Mouse (Mus musculus): ENCODE data around the gene Kat2b.
A peak's percentile ranks its signal among the peaks of the same experiment; 100 is the strongest.
"Not testable (repeated sequence)": the region's sequence is repeated elsewhere in the genome, so short reads cannot be mapped to it uniquely, and the experiment has no call there.

Gene Kat2b

DNA sequence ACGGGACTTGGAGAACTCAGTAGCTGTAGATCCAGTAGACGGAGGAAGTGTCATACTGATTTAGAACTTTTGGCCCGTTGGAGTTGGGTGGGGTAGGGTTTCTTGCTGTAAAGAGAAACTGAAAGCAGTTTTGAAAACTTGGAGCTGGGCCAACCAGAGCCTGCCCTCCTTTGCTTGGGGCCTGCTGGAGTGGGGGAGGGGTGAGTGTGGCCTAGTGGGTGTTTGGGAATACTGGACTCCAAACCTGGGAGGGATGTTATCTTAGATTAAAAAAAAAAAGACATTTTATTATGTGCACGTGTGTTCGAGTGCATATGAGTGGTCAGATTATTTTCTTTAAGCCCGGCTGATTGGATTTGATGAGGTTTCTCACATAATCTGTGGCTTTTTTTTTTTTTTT, 3.2 kb downstream of the Kat2b start:
- no peak for DNase-seq (ENCODE audit: low spot score in 2 of 2)

DNA sequence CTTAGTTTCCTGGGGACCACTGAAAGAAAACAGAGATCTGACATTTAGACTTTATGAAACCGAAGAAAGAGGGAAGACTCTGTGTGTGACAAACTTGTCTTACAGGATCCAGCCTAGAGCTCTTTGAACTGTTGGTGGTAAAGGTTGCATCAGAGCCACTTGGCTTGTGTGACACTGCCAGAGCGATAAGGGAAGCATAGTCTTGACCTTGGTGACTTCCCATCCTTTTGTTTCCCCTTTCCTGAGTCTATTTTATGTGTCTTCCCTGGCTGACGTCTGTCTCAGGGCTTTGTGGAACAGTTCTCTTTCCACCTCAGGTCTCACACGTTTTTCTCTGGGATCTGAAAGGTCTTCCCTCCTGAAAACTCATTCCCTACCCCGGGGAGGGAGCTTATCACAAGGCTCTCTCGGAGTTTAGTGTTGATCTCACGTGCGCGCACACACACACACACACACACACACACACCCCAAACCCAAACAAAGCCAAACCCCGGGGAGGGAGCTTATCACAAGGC, 3.8 kb downstream of the Kat2b start:
- no peak for DNase-seq (ENCODE audit: low spot score in 2 of 2)

DNA sequence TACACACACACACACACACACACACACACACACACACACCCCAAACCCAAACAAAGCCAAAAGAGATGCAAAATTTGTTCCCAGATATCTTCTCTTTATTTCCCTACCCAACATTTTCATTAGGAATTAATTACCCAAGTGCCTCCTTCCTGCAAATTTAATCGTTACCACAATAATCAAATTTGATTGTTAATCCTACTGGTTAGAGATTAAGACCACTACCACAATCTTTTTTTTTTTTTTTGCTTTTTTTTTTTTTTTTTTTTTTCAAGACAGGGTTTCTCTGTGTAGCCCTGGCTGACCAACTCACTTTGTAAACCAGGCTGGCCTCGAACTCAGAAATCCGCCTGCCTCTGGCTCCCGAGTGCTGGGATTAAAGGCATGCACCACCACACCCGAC, 4.3 kb downstream of the Kat2b start:
- not testable (repeated sequence) for DNase-seq (ENCODE audit: low spot score in 2 of 2)

DNA sequence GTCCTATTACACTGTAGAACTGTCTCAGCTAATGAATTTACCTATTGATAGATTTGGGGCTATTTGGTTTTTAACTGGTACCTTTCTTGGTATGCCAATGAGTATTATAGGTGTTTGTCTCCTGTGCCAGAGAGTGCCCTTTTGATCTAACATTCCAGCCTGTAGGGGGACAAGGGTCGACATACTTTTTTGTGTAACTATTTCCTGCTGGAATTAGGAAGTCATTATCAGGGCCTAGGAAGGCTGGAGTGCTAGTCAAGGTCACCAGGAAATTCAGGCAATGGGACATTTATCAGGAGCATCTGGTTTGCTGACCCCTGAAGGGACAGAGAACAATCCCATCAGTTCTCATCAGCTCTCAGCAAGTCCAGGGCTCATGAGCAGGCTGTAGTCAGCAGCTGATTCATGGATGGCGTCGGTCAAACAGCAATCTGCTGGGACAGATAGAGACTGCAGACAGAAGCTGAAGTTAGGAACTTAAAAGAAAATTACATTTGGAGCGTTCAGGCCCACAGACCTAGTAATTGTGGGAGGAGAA, 6.4 kb downstream of the Kat2b start:
- no peak for DNase-seq (ENCODE audit: low spot score in 2 of 2)

DNA sequence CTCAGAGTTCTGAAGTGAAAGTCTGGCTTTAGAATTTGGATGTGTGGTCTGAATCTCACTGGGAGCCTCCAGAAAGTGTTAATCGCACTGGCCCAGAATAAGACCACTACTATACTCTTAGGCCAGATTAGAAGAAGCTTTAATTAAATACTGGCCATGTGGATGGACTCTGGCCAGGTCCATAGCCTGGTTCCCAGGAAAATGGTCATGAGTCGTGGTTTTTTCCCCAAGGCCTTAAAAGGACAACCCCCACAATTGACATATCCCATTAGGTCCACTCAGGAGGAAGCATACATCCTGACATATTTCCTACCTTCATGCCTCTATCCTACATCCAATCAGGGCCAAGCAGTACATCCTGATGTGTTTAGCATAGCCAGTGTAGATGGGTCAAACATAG, 10.5 kb downstream of the Kat2b start:
- no peak for DNase-seq (ENCODE audit: low spot score in 2 of 2)

DNA sequence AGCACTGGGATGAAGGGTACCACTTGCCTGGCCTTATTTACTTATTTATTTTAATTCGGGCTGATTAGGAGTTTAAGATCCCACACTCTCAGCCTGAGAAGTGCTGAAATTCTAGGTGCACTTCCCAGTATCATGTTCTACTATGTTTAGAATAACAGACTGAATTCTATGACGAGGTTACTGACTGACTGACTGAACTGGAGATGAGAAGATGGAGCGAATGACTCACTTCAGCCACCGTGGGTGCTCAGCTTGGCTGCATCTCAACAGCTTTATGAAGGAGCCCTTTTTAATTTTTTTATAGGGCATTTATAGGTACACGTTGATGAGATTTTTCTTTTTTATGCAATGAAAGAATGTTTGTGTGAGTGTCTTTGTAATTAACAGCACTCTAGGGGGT, 11.1 kb downstream of the Kat2b start:
- no peak for DNase-seq (ENCODE audit: low spot score in 2 of 2)

DNA sequence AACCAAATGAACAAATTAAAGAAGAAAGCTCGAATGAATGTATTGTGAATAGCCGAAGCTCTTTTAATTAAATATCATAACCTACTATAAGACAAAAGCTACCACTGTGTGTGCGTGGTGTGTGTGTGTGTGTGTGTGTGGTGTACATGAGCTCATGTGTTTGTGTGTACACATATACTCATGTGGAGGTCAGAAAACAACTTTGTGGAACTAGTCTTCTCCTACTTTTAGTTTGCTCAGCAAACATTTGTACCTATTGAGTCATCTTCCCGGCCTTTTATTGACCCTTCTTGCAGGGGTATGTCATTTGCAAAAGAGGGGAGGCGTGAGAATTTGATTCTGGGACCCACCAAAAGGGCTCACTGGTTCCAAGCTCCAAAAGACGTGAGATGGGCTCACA, 11.6 kb downstream of the Kat2b start:
- DNase-seq (ENCODE audit: low spot score in 2 of 2), result no peak

DNA sequence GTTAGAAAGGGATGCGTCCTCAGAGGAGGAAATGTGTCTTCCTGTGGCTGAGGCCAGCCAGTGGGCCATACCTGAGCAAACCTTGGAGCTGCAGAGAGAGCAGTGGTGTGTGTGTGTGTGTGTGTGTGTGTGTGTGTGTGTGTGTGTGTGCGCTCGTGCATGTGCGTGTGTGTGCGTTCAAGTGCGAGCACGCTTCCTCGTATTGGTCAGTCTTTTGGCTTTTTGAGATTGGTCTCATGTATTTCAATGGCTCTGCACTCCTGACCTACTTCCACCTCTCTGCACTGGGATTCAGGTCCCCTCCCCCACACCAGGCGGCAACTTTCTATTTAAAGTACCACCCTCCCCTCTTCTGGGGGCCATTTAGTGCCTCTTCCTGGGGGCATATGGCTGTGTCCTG, 12.1 kb downstream of the Kat2b start:
- DNase-seq (ENCODE audit: low spot score in 2 of 2), result no peak

DNA sequence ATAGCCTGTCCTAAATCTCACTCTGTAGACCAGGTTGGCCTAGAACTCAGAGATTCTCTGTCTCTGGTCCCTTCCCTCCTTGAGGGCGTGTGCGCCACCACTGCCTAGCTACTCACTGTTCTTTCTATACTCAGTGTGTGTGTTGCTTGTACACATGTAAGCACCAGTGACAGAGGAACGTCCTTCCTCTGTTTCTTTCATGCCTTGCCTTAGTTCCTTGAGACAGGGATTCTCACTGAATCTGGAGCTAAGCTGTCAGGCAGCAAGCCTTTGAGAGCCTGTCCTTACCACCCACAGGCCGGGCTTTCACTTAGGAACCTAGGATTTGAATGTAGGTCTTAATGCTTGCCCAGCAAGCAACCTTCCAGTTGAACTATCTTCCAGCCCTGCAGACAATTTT, 13.0 kb downstream of the Kat2b start:
- DNase-seq (ENCODE audit: low spot score in 2 of 2), result no peak

DNA sequence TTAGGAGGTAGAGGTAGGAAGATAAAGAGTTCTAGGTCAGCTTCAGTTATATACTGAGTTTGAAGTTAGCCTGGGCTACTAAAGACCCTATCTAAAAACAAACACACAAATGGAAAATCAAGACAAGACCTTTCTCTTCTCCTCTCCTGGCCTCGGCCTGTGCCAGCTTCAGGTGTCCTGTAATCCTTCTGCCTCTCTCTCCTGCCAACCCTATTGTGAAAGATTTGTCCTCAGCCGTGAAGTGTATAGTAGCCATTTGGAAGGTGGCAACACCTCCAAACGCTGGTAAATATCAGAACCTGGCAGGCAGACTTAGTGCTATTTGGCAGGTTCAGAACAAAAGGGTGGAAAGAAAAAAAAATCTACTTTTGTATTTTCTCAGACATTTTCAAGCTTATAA, 13.6 kb downstream of the Kat2b start:
- no peak for DNase-seq (ENCODE audit: low spot score in 2 of 2)

DNA sequence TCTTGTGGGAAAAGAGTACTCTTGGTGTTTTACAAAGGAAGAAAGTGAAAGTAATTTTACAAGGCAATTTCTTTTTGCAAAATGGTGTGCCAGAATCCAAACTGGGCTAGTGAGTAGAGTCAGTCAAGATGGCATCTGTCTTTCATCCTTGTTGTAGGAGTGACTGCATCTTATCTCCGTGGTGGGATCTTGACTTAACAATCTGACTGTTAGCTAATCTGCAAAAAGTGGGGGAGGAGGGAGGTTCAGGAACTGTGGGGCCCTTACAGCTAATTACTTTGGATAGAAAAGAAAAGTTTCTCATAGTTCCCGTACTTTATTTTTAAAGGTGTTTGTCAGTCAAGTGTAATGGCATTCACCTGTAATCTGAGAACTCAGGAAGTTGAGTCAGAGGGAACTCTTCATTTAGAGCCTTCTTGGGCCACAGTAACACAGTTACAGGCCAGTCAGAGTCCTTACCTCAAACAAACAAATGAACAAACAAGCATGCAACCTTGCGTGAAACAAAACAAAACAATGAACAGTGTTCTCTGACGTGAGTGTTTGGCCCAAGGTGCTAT, 15.4 kb downstream of the Kat2b start:
- DNase-seq (ENCODE audit: low spot score in 2 of 2), result no peak

DNA sequence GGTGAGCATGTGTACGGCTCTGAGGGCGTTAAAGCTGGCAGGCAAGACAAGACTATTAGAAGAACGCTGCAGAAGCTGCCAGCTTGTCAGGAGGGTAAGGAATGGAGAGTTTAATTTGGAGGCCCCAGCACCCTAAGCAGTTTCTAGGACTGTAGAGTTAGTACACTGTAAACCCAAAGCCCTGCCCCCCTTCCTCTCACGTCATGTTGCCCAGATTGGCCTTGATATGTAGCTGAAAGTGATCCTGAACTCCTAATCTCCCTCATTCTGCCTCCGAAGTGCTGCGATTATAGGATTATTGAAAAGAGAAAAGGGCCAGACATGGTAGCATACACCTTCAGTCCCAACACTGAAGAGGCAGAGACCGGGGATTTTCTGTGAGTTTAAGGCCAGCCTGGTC, 16.1 kb downstream of the Kat2b start:
- DNase-seq (ENCODE audit: low spot score in 2 of 2), result no peak

DNA sequence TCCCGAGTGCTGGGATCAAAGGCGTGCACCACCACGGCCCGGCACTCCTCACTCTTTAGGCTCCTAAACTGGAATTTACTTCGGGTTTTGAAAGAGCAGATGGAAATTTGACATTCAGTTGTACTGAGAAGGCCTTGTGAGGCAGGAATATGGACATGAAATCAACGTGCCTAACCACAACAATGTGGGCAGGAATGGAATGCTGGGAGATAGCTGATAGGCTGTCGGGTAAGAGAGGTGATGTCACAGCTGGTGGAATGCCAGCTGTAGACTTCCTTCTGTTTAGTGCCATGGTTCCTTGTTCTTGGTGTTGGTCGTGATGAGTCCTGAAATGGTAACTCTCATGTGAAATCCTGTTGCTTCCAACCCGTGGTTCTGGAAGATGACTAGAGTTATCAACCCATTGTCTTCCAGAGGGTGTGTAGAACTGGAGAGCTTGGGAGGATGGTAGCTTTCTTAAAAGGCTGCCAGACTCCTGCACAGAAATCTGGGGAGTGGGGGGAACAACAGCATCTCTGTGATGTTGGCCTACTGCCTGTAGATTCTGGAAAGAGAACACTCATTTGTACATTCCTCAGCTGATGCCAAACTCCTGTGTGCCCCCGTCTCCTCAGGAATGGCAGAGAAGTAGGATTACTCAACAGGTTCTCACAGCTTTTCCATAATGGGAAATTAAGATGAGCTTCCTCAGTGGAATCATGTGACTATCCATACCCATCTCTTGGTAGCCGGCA, 17.4 kb downstream of the Kat2b start:
- no peak for DNase-seq (ENCODE audit: low spot score in 2 of 2)

DNA sequence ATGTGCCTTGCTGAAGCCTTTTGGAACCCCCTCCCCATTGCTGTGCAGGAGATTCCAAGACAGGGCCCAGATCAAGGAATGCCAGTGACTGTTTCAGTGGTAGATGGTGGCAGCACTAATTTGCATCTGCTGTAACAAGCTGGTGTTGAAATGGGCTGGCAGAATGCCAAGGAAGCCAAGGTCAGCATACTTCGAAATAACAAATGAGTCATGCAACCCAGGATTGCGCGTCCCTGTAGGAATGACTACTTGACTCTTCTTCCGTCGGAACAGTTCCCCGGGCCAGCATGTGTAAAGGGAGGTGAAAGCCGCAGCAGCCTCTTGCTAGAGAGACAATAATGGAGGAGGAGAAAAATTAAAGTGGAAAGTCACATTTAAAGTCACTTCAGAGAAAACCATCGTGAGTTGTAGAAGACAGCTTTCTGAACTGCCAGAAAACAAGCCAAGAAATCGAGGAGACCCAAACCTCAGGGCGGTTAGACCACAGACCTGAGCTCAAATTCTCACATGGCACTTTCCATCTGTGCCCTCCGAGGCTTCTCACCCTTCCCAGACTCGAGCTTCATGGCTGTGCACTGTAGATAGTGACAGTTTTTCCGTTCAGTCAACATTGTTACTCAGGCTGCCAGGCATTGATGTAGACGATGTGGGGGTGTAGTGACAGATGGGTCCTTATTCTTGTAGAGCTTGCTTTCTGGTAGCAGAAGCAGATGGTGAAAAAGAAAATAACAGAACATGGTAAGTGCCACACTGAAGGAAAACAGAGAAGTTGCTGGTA, 20.6 kb downstream of the Kat2b start:
- DNase-seq (ENCODE audit: low spot score in 2 of 2), result peak; percentile 35 to 48

DNA sequence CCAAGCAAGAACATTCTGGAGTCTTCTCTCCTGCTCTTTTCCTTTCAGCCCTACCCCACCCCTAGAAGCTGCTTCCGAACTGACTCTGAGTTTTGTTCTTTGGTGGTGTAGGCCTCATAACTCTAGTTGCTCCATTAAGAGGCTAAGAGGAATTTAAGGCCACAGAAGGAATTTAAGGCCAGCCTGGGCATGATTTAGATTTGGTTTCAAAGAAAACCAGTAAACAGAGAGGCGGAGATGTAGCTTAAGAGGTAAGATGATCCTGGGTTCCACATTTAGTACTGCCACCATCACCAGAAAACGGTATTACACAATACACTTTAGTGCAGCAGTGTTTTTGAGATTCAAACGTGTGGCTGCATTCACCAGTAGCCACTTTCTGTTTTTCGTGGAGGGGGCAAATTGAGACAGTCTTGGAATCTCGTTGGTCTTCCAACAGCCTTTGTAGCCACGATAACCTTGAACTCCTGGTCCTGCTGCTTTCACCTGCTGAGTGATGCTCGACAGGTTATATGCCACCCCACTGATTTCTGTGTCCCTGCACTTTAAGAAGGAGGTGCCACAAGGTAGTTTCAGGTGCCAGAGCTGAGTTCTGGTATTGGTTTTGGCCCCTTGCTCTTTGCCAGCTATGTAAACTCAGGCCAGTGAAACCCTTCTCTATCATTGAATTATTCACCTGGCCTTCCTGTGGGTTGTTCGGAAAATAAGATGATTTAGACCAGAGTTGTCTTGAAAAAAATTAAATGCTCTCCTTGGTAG, 21.6 kb downstream of the Kat2b start:
- DNase-seq (ENCODE audit: low spot score in 2 of 2), result no peak

DNA sequence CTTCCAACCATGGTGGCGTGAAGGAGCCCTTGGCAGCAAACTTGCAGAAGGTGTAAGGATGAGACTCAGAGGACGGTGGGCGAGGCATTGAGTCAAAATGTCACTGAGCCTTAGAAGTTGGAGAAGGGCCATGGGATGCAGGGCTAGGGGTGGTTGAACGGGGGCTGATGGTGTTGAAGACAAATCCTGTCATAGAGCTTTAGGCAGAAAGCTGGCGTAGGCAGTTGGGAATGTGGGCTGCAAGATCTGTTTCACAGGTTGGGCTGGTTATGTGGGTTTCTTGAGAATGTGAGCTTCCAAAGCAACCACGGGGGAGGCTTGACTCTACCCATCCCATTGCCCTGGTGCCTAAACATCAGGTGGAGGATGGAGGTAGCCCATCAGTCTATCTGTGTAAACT, 23.4 kb downstream of the Kat2b start:
- no peak for DNase-seq (ENCODE audit: low spot score in 2 of 2)

DNA sequence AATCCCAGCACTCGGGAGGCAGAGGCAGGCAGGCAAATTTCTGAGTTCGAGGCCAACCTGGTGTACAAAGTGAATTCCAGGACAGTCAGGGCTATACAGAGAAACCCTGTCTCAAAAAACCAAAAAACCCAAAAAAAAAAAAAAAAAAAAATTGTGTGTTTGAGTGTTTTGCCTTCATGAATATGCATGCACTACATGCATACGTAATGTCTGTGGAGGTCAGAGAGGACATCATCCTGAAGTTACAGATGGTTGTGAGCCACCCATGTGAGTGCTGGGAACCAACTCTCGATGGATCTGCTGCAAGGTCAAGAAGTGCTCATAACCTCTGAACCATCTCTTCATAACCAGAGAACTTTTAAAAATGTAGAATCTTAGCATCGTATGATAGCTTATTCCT, 25.2 kb downstream of the Kat2b start:
- no peak for DNase-seq (ENCODE audit: low spot score in 2 of 2)

DNA sequence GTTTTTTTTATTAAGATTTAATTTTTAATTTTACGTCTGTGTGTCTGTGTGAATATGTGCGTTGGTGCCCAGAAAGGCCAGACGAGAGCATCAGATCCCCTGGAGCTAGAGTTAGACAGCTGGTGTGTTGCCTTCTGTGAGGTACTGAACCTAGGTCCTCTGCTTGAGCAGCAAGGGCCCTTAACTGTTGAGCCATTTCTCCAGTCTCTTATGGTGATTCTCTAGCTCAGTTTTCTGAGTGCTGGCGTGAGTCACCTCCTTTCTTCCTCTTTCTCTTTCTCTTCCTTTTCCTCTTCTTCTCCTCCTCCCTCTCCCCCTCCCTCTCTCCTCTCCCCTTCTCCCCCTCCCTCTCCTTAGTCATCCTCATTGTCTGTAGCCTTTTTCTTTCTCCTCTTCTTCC, 27.9 kb downstream of the Kat2b start:
- no peak for DNase-seq (ENCODE audit: low spot score in 2 of 2)

DNA sequence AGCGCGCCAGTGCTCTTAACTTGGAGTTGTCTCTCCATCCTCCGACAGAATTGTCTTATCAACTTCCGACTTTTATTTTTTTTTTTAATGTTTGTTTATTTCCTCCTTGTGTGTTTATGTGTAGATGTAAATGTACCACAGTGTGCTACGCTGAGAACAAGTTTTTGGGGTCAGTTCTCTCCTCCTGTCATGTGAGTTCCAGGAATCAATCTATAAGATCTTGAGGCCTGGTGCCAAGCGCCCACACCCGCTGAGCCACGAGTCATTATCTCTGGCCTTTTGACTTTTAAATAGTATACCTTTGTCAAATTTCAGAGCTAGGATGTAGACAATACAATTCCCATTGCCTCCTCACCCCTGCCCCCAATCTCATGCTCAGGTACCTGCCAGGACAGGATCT, 28.9 kb downstream of the Kat2b start:
- no peak for DNase-seq (ENCODE audit: low spot score in 2 of 2)

DNA sequence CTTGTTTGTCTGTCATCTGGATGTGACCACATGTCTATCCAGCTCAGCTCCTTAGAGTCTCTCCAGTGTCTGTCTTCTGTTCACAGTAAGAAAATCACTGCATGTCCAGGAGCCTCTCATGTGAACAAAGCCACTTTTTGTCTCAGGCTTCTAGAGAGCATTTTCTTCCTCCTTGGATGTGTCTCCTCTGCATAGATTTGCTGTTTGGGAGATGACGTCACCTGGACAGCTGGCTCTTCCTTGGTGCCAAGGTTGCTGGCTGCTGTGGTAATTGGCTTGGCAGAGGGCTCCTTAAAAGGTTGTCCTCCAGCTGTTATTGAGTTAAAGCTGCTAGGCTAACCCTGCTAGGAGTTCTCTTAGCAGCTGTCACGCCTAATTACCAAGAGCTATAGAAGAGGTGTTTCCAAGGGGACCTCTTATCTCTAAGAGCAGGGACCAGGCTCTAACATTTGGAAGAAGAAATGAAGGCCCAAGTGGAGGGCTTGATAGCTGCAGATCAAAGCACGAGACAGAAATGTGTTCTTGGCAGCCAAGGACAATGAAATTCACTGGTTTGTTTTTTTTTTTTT, 29.7 kb downstream of the Kat2b start:
- DNase-seq (ENCODE audit: low spot score in 2 of 2), result peak in 1 of 2 experiments; percentile 20

DNA sequence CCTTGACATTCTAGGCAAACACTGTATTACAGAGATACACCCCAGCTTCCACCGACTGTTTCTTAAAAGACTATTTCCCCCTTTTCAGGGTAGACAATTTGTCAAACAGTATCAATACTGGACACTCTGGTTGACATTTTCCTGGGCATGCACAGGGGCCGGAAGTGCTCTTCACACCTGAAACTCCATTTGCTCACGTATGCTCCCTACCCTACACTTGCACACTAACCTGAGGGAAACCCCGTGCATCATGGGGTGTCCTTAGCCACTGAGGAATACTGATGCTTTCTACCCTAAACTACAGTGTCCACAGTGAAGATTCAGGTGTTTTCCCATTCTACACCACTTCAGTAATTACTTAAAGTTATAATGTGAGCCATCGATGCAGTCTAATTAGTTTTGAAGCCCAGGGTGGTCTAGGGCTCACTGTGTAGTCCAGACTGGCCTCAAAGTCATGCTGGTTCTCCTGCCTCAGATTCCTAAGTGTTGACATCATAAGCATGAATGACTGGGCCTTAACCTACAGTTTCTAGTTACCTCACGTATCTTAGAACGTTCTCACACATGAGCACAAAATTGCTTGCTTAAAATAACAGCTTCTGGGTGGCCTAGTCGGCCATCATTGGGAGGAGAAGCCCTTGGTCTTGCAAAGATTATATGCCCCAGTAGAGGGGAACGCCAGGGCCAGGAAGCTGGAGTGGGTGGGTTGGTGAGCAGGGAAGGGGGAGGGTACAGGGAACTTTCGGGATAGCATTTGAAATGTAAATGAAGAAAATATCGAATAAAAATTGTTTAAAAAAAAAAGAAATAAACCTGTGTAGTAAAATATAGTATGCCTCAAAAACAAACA, 30.5 kb downstream of the Kat2b start:
- DNase-seq (ENCODE audit: low spot score in 2 of 2), result no peak
